Mouse (Mus musculus) skeletal muscle tissue, adult 2 months (tissue): ENCODE results near the gene Lrrc8d.

Experiments used
- DNase-seq: peaks from one replicate; pipeline ENCODE4 v3.0.0-alpha.2; 2012; ENCODE audit warnings: low read depth, low spot score

Lrrc8d gene

DNA sequence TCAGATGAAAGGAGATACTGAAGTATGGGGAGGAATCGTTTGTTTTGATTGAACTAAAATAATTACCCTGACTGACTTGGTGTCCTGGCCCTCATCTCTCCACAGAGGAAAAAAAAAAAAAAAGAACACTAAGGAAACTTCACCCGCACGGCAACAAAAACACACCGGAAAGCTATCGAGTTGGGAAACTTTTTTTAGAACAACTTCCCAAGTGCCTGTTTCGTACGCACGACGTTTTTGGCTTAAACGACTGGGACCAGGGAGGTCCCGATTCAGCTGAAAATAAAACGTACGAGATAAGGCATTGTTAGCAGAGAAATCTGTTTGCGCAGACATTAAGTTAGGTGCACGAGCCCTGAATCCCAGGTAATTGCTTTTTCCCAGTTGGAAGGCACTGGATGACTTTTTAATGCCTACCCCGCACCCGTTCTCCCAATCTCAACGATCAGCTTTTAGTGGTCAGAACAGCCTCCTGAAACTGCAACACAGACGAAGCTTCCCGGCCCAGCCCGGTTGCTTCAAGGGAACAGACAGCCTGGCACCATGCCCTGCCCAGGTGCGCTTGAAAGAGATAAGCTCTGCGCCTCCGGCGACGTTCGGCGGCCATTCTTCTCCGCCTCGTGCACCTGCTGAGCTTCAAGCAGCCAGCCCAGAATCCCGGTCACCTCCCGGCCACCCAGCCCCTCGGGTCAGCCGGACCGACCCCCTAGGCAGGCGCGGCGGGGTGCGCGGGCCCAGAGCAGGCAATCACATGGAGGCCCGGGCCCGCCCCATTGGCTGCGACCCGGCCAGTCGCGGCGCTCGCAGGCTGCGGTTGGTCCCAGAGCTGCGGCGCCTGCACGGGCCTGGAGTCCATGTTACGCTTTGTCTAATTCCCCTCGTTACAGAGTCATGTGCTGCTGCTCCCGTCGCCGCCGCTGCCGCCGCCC, at the start of gene Lrrc8d:
Gene Lrrc8d, plus strand, starts transcription at position 829 of the 929 bp plus-strand sequence.
- peak; percentile 67 for DNase-seq

- no peak for DNase-seq
Measured at GRCm38 (mm10) chr5:105650728-105651479, 48.9 kb upstream of the Lrrc8d start.

DNA sequence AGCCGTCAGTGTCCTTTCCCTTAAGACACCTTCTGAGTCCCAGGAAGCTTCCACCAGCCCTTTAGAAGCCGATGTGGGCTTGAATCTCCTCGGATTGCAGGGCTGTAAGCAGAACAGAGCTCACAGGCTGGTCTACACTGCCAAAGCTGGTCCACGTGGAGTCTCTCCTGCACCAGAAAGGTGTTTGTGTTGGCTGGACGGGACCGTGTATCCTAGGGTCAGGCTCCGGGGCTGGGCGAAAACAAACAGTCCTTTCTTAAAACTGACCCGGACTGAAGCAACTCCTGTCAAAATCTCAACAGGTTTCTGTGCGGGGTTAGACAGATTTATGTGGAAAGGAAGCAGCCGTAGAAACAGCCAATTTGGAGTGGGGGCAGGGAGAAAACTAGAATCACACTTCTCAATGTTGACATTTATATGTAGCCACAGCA, 48.2 kb upstream of the Lrrc8d start:
- no peak for DNase-seq

DNA sequence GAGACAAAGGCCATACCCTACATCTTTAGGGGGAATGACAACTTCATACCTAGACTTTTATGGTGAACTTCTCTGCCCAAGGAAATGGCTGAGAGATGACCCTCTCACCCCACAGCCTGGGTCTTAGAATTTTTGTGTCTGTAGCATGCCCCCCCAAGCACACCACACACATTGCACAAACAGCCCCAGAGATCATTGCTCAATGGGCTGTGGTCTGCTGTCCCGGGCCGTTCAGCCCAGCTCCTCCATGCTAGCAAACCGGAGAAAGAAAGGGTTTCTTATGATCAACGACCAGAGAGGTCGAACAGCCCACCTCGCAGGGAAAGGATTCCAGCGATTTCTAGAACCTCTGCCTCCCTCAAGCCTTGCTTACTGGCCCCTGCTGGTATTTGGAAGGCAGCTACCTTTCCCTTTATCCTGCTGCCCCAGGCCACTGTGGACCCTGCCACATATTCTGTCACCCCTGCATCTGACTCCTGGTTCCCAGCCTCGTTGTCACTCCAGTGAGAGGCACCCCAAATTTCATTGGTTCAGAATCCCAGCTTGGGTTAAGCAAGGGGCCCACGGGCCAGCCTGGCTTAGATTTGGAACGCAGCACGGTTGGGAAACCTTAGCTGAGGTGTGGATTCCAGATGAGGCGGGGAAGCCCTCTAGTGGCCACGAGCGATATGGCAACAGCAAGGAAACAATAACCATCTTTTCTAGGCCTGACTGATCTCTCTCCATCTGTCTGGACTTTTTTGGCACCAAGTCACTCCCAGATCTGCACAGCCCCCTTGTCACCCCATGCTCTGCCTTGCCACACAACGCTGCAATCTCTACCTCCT, 45.3 kb upstream of the Lrrc8d start:
- DNase-seq = peak; percentile 58

DNA sequence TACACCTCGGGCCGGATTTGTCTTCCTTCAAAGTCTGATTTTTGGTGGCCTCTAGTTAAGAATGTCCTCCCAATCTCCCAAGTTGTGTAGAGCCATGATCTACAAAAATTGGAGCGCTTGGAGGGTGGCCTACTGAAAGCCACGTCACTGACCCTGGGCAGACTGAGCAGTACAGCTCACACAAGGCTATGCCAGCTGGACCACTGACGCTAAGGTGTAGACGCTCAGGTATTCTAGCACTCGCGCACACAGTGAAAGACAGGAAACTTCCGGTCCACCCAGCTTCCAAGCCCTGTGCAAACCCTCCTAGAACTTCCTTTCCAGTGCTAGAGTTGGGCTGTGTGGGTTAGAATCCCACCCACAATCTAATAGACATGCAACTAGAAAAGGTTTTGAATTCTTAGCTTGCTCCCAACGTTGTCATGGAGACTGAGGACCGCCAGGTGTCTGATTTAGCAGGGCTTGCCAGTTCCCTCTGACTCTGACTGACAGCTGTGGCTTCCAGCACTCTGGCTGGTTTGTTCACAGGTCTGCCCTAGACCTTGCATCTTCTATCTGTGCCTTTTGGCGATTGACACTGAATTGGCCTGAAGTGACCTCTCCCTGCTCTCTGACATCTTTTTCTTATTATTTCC, 44.6 kb upstream of the Lrrc8d start:
- DNase-seq = no peak

DNA sequence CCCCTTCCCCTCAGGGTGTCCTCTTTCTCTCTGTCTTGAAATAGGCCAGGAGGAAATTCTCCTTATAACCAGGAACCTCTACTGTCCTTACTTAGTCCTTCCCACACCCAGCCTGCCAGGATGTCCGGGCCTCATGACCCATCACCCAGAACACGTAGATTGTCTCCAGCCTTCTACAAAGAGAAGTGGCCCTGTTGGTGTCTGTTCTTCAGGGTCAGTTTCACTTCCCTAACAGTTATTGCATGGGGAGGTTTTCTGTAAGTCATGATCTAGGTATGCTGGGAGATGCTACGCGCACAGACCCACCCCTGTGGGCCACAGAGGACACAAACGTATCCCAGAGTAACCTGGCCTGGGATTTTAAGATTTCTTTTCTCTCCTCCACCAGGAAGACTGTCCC, 37.9 kb upstream of the Lrrc8d start:
- no peak for DNase-seq

- no peak for DNase-seq
Measured at GRCm38 (mm10) chr5:105666930-105667329, 32.8 kb upstream of the Lrrc8d start.

- DNase-seq = no peak
Measured at GRCm38 (mm10) chr5:105667411-105667810, 32.4 kb upstream of the Lrrc8d start.

GRCm38 (mm10) chr5:105669086-105669485, 30.7 kb upstream of the Lrrc8d start:
- DNase-seq = no peak

GRCm38 (mm10) chr5:105669508-105670353, 30.0 kb upstream of the Lrrc8d start:
- DNase-seq = no peak

GRCm38 (mm10) chr5:105672332-105672731, 27.4 kb upstream of the Lrrc8d start:
- DNase-seq = no peak

DNA sequence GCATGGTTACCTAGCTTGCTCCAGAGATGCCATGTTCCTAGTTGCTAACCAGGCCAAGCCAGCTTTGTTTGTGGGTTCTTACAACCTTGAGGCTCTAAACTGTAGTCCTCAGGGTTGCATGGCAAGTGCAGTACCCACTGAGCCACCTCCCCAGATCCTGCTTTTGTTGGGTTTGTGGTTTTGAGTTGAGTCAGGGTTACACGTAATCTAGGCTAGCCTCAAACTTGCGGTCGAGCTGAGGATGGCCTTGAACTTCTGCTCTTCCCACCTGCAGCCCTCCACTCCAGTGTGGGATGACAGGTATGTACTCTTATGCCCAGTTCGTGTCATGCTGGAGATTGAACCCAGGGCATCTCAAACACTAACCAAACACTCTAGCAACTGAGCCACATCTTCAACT, 24.3 kb upstream of the Lrrc8d start:
- no peak for DNase-seq

- DNase-seq = peak; percentile 27
Measured at GRCm38 (mm10) chr5:105677071-105677470, 22.7 kb upstream of the Lrrc8d start.

GRCm38 (mm10) chr5:105678243-105678642, 21.5 kb upstream of the Lrrc8d start:
- DNase-seq = no peak

DNA sequence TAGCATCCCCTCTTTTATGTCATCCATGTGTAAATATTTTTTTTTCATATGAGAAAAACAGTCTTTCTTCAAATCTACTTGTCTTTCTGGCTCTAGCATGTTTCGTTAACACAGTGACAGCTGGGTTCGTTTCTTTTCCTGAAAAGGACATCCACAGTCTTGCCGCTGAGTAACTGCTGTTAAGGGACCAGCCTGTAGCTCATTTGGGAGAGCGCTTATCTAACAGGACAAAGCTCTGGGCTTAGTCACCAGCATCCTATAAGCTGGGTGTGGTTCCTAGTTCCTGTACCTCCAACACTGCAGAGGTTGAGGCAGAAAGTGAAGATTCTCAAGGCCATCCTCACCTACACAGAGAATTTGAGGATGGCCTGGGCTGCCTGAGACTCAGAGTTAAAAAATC, 20.5 kb upstream of the Lrrc8d start:
- no peak for DNase-seq

DNA sequence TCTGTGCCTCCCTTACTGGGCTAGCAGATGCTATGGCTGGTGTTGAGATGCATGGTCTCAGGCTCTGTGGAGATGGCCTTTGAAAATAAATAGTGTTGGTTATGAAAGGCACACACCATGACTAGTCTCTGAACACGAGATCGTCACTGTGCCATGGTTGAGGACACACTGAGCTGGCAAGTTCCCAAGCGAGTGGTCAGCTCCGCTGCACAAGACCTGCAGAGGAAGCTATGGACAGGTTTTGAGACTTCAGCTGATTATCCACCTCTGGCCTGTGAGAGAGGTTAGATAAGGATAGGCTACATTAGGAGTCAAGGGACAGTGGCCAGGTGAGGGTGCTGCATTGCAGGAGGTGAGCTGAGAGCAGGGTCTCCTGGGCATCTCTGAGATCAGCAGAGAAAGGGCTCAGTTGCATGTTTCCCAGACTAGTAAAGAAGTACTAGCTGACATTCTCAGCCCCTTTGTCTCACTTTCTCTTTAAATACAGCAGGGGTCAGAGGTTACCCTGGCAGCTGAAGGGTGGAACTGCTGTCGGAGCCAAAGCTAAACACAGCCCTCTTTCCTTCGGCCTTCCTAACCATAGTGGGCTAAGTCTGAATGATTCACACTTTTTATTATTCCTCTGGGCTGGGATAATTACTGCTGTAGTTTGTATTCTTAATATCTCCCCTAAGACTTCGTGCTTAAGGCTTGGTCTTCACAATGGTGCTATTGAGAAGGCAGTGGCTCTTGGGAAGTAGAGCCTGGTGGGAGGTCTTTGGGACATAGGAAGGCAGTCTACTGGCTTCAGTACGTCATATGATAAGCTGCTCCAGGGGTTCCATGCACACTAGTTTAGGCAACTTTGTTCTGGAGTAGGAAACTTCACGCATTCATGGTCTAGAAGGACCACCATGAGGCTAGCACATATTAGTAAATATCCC, 19.6 kb upstream of the Lrrc8d start:
- DNase-seq = no peak

- DNase-seq = no peak
Measured at GRCm38 (mm10) chr5:105682143-105682611, 17.6 kb upstream of the Lrrc8d start.

DNA sequence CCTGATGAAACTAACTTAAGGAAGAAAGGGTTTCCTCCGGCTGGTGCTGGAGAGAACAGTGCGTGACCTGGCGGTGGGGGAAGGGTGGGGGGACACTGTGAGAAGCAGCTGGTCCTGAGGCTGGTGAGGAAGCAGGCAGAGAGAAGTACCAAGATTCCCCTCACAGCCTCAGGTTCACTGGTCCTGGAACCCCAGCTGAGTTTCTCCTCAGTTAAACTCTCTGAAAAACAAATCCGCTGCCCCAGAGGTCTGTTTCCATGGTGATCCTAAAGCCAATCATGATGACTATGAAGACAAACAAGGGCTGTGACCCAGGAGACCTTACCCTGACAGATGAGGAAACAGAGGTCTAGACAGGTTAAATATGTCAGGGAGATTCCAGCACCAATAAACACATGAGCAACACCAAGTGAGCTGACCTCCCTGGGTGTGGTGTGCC, 15.8 kb upstream of the Lrrc8d start:
- DNase-seq = no peak
